ENCODE assay signal across 9 mouse cellular contexts in genomic region chr4:138404806-138405205, GRCm38 (mm10). TPM values are rescaled to one million over a fixed set of nuclear protein-coding genes. Genes with fewer than 3 reads are reported as not detected.
DNase-seq lines count a peak whose midpoint lies in the region; ATAC-seq and TF ChIP-seq lines count a peak whose summit lies in the region.
"Had no signal": no experiment of that assay in that cellular context is flagged by ENCODE, and none has a peak within 500 bp of the region (broad histone marks: within the 10 kb centered on the region; RNA-seq: fewer than 3 reads in every experiment).

No protein-coding gene starts in this region.

- no peak overlapping the region for H3K4me3 ChIP-seq in midbrain, postnatal 0 days (ENCODE audit: low read depth, low read length)
- H3K4me3 ChIP-seq in midbrain, embryonic 13.5 days (replicated peaks): no peak overlapping the region

- no peaks in the 10 kb centered on the region for H3K27me3 ChIP-seq in midbrain, postnatal 0 days (ENCODE audit: insufficient read depth, low read length)
- peaks cover 20% of the 10 kb centered on the region for H3K27me3 ChIP-seq in midbrain, embryonic 13.5 days

- no peak overlapping the region for H3K4me2 ChIP-seq in midbrain, postnatal 0 days (ENCODE audit: low read depth, low read length, poor library complexity, severe bottlenecking)
- no peak overlapping the region for H3K4me2 ChIP-seq in midbrain, embryonic 13.5 days (replicated peaks)

- peak; percentile 46 to 88 for DNase-seq in adrenal gland, adult (ENCODE audit: inconsistent age in 2 of 2, low spot score in 1 of 2)
- no peak for DNase-seq in adrenal gland, adult 8-10 months
- no peak for DNase-seq in midbrain, postnatal 0 days (ENCODE audit: low spot score)
- peak; percentile 62 to 82 for DNase-seq in kidney, postnatal 36 days
- DNase-seq in spleen, postnatal 10 days (ENCODE audit: low spot score in 2 of 2): peak; percentile 29 to 65
- DNase-seq in layer of hippocampus, adult 18-20 months (ENCODE audit: low spot score in 2 of 2): no peak

- no peak for ATAC-seq in midbrain, postnatal 0 days (ENCODE audit: low FRiP score)
- no peak for ATAC-seq in midbrain, embryonic 13.5 days
- ATAC-seq in common myeloid progenitor, adult 5-6 weeks (replicated peaks; ENCODE audit: low read depth, poor library complexity, severe bottlenecking): peak; percentile 57; the same call in 1 of the 2 replicates

- no peak overlapping the region for H3K9ac ChIP-seq in midbrain, postnatal 0 days (replicated peaks; ENCODE audit: low read length, poor library complexity, severe bottlenecking)
- H3K9ac ChIP-seq in midbrain, embryonic 13.5 days (replicated peaks): no peak overlapping the region

- peak; percentile 48 for TF ChIP-seq CTCF in midbrain, postnatal 0 days (IDR thresholded peaks at IDR 0.05)

- H3K27ac ChIP-seq in midbrain, postnatal 0 days (ENCODE audit: low read depth, low read length): no peak overlapping the region
- H3K27ac ChIP-seq in midbrain, embryonic 13.5 days: no peak overlapping the region

- no peaks in the 10 kb centered on the region for H3K4me1 ChIP-seq in midbrain, postnatal 0 days (ENCODE audit: insufficient read depth, low read length)
- no peaks in the 10 kb centered on the region for H3K4me1 ChIP-seq in midbrain, embryonic 13.5 days (replicated peaks)

- H3K9me3 ChIP-seq in midbrain, postnatal 0 days (ENCODE audit: low read length): no peaks in the 10 kb centered on the region
- no peaks in the 10 kb centered on the region for H3K9me3 ChIP-seq in midbrain, embryonic 13.5 days

- no peaks in the 10 kb centered on the region for H3K36me3 ChIP-seq in midbrain, postnatal 0 days (ENCODE audit: insufficient read depth, low read length)
- H3K36me3 ChIP-seq in midbrain, embryonic 13.5 days: no peaks in the 10 kb centered on the region

- WGBS in midbrain, postnatal 0 days: 0% methylated on average over 2 of the region's 2 CpGs
- 2% methylated on average over 2 of the region's 2 CpGs for WGBS in midbrain, embryonic 13.5 days

RNA-seq across cellular contexts. Expression of gene Fam43b, which starts 8.5 kb away (rescaled TPM):
- 1 to 10 TPM; 2.9 to 6.1 (median 3.9) TPM for total RNA-seq in adrenal gland, adult 8-10 months (2022)
- 18.7 and 24.0 TPM in 2 replicates for total RNA-seq in midbrain, postnatal 0 days (2014; rRNA removed)
- 20.1 and 21.6 TPM in 2 replicates for polyA plus RNA-seq in midbrain, postnatal 0 days (2015; fragmentation: Nextera tagmentation; extraction: Ambion mirVana)
- polyA plus RNA-seq in midbrain, embryonic 13.5 days (2015; fragmentation: Nextera tagmentation; extraction: Ambion mirVana): 1.1 and 1.3 TPM in 2 replicates
- total RNA-seq in common myeloid progenitor, adult 5-6 weeks (2017): not detected in 2 replicates
- total RNA-seq in layer of hippocampus, adult 18-20 months (2021): 10 to 100 TPM; 31.8 to 34.3 TPM
- total RNA-seq: gastrocnemius, adult 8-10 months had no signal

RNA-seq across cellular contexts. Expression of gene Mul1, which starts 29.7 kb away (rescaled TPM):
- total RNA-seq in adrenal gland, adult 8-10 months (2022): 10 to 100 TPM; 54.2 to 59.0 (median 56.8) TPM
- total RNA-seq in midbrain, postnatal 0 days (2014; rRNA removed): 32.6 and 35.2 TPM in 2 replicates
- polyA plus RNA-seq in midbrain, postnatal 0 days (2015; fragmentation: Nextera tagmentation; extraction: Ambion mirVana): 17.6 and 19.2 TPM in 2 replicates
- polyA plus RNA-seq in midbrain, embryonic 13.5 days (2015; fragmentation: Nextera tagmentation; extraction: Ambion mirVana): 18.3 and 19.9 TPM in 2 replicates
- total RNA-seq in common myeloid progenitor, adult 5-6 weeks (2017): 4.7 and 7.3 TPM in 2 replicates
- 10 to 100 TPM; 67.3 to 68.5 TPM for total RNA-seq in layer of hippocampus, adult 18-20 months (2021)

RNA-seq across cellular contexts. Expression of gene Cda, which starts 37.0 kb away (rescaled TPM):
- 10 to 100 TPM in 2 of 4 experiments, 1 to 10 TPM in 2; 7.2 to 20.4 (median 14.7) TPM for total RNA-seq in adrenal gland, adult 8-10 months (2022)
- total RNA-seq in midbrain, postnatal 0 days (2014; rRNA removed): 9.1 and 9.6 TPM in 2 replicates
- polyA plus RNA-seq in midbrain, postnatal 0 days (2015; fragmentation: Nextera tagmentation; extraction: Ambion mirVana): 9.2 and 12.2 TPM in 2 replicates
- 2.2 and 2.6 TPM in 2 replicates for polyA plus RNA-seq in midbrain, embryonic 13.5 days (2015; fragmentation: Nextera tagmentation; extraction: Ambion mirVana)
- not detected in 2 replicates for total RNA-seq in common myeloid progenitor, adult 5-6 weeks (2017)
- 1 to 10 TPM; 1.7 to 2.4 TPM for total RNA-seq in layer of hippocampus, adult 18-20 months (2021)

RNA-seq across cellular contexts. Expression of gene Camk2n1, which starts 49.3 kb away (rescaled TPM):
- total RNA-seq in adrenal gland, adult 8-10 months (2022): 10 to 100 TPM; 29.2 to 33.7 (median 31.2) TPM
- total RNA-seq in midbrain, postnatal 0 days (2014; rRNA removed): 50.9 and 55.6 TPM in 2 replicates
- 25.0 and 29.2 TPM in 2 replicates for polyA plus RNA-seq in midbrain, postnatal 0 days (2015; fragmentation: Nextera tagmentation; extraction: Ambion mirVana)
- polyA plus RNA-seq in midbrain, embryonic 13.5 days (2015; fragmentation: Nextera tagmentation; extraction: Ambion mirVana): 13.0 and 13.4 TPM in 2 replicates
- total RNA-seq in common myeloid progenitor, adult 5-6 weeks (2017): 0.10 TPM in 1 of 2 replicates, not detected in the other
- total RNA-seq in layer of hippocampus, adult 18-20 months (2021): 100 to 1,000 TPM; 405 to 413 TPM

Comparison
In these comparisons a context has a peak if more than half of its experiments do, and no peak if none do; other contexts are left out.
1. DNase-seq: peak in adrenal gland, adult (2 of 2), kidney, postnatal 36 days (2 of 2) and spleen, postnatal 10 days (2 of 2); none in adrenal gland, adult 8-10 months (single experiment), midbrain, postnatal 0 days (single experiment) and layer of hippocampus, adult 18-20 months (0 of 2).